Mouse (Mus musculus) ES-Bruce4 (cell line): ENCODE measurements around the gene Klhl29. TPM values are rescaled to one million over a fixed set of nuclear protein-coding genes. Genes with fewer than 3 reads are reported as not detected.

Source experiments
- H3K27ac ChIP-seq: 2 replicates; pipeline ENCODE4 v1.5.1; 2012; ENCODE audit warnings: low read length, inconsistent platforms; ENCODE audit not compliant: insufficient read depth
- H3K27me3 ChIP-seq: 2 replicates; pipeline ENCODE4 v1.6.1; 2012; ENCODE audit warnings: mild to moderate bottlenecking, low read length, inconsistent platforms; ENCODE audit not compliant: control insufficient read depth, poor library complexity, insufficient read depth, severe bottlenecking
- H3K36me3 ChIP-seq: 2 replicates; pipeline ENCODE4 v1.6.1; 2012; ENCODE audit warnings: inconsistent platforms, mild to moderate bottlenecking, low read length, moderate library complexity; ENCODE audit not compliant: control insufficient read depth, poor library complexity, insufficient read depth, severe bottlenecking
- H3K4me1 ChIP-seq: one replicate; pipeline ENCODE4 v1.8.1; 2011; ENCODE audit warnings: low read length; ENCODE audit not compliant: control insufficient read depth, insufficient read depth
- H3K4me3 ChIP-seq: 2 replicates; pipeline ENCODE4 v1.5.1; 2011; ENCODE audit warnings: low read depth, mild to moderate bottlenecking, low read length
- H3K9ac ChIP-seq: 2 replicates; pipeline ENCODE4 v1.6.1; 2012; ENCODE audit warnings: low read depth, mild to moderate bottlenecking, inconsistent platforms; ENCODE audit not compliant: poor library complexity, severe bottlenecking
- H3K9me3 ChIP-seq: replicated peaks from 2 replicates; pipeline ENCODE4 v1.6.1; 2012; ENCODE audit warnings: mild to moderate bottlenecking, low read length, inconsistent platforms; ENCODE audit not compliant: control insufficient read depth, poor library complexity, insufficient read depth, severe bottlenecking
- CTCF ChIP-seq: IDR thresholded peaks from one replicate; pipeline ENCODE4 v1.8.1; 2011; ENCODE audit warnings: low read depth, low read length
- EP300 ChIP-seq: IDR thresholded peaks from 2 replicates; pipeline ENCODE4 v1.6.1; 2011; ENCODE audit warnings: low read depth, low read length; ENCODE audit not compliant: insufficient read depth
- POLR2A ChIP-seq: IDR thresholded peaks from one replicate; pipeline ENCODE4 v1.8.1; 2011; ENCODE audit warnings: low read length; ENCODE audit not compliant: insufficient read depth
- polyA plus RNA-seq: library from polyadenylated mRNA; stranded (reverse); fragments of >200 nt; gene quantifications from 2 replicates; pipeline ENCODE4 v1.2.4, GENCODE M21; 2011; ENCODE audit warnings: low read depth; ENCODE audit not compliant: missing spikeins, insufficient read depth, insufficient read length

Gene Klhl29
- polyA plus RNA-seq, 1 experiment, result 0.49 TPM

- Histone ChIP-seq H3K4me1 (no peaks in the 10 kb centered on the region), H3K36me3 (no peaks in the 10 kb centered on the region)
These were observed 162.0 kb downstream of the Klhl29 start for GRCm38 (mm10) chr12:5213339-5214104.

GRCm38 (mm10) chr12:5211884-5212283 lies 163.6 kb downstream of the Klhl29 start:
- Histone ChIP-seq H3K27ac (no peak overlapping the region), H3K9me3 (no peaks in the 10 kb centered on the region), H3K4me3 (no peak overlapping the region), H3K27me3 (no peaks in the 10 kb centered on the region; the same call in 1 of the 2 replicates), H3K36me3 (no peaks in the 10 kb centered on the region), H3K9ac (no peak overlapping the region), H3K4me1 (no peaks in the 10 kb centered on the region)
- no peak for TF ChIP-seq EP300
- TF ChIP-seq CTCF, result no peak
- TF ChIP-seq POLR2A, result no peak

More at GRCm38 (mm10) chr12:5213339-5214104, 162.0 kb downstream of the Klhl29 start:
- H3K27ac ChIP-seq, result no peak overlapping the region
- H3K27me3 ChIP-seq, result no peaks in the 10 kb centered on the region; the same call in 1 of the 2 replicates
- no peaks in the 10 kb centered on the region for H3K9me3 ChIP-seq
- H3K4me3 ChIP-seq, result no peak overlapping the region
- TF ChIP-seq EP300 (no peak), CTCF (no peak), POLR2A (no peak)
- H3K9ac ChIP-seq, result no peak overlapping the region

- no peak overlapping the region for H3K9ac ChIP-seq
- no peak for TF ChIP-seq CTCF
- H3K36me3 ChIP-seq, result no peaks in the 10 kb centered on the region
- H3K9me3 ChIP-seq, result no peaks in the 10 kb centered on the region
- no peak overlapping the region for H3K4me3 ChIP-seq
- no peaks in the 10 kb centered on the region for H3K4me1 ChIP-seq
- no peak overlapping the region for H3K27ac ChIP-seq
- H3K27me3 ChIP-seq, result no peaks in the 10 kb centered on the region; the same call in 1 of the 2 replicates
These were observed 164.7 kb downstream of the Klhl29 start for GRCm38 (mm10) chr12:5210786-5211185.

GRCm38 (mm10) chr12:5207941-5208905 lies 167.3 kb downstream of the Klhl29 start:
- H3K9ac ChIP-seq, result no peak overlapping the region

GRCm38 (mm10) chr12:5207172-5207571 lies 168.3 kb downstream of the Klhl29 start:
- Histone ChIP-seq H3K27me3 (no peaks in the 10 kb centered on the region), H3K9me3 (no peaks in the 10 kb centered on the region), H3K36me3 (no peaks in the 10 kb centered on the region), H3K4me3 (no peak overlapping the region), H3K4me1 (no peaks in the 10 kb centered on the region), H3K27ac (no peak overlapping the region), H3K9ac (no peak overlapping the region)
- TF ChIP-seq POLR2A (no peak), EP300 (no peak), CTCF (no peak)

More at GRCm38 (mm10) chr12:5207941-5208905, 167.3 kb downstream of the Klhl29 start:
- H3K27ac ChIP-seq, result no peak overlapping the region
- no peak for TF ChIP-seq POLR2A
- TF ChIP-seq CTCF, result no peak
- TF ChIP-seq EP300, result no peak
- H3K36me3 ChIP-seq, result no peaks in the 10 kb centered on the region
- H3K9me3 ChIP-seq, result no peaks in the 10 kb centered on the region
- no peaks in the 10 kb centered on the region for H3K4me1 ChIP-seq
- H3K4me3 ChIP-seq, result no peak overlapping the region
- no peaks in the 10 kb centered on the region for H3K27me3 ChIP-seq
